Mouse (Mus musculus) G1E-ER4 (cell line): ENCODE results near the gene Il2ra. TPM values are rescaled to one million over a fixed set of nuclear protein-coding genes. Genes with fewer than 3 reads are reported as not detected.

ENCODE experiments used
- GATA1 ChIP-seq: IDR thresholded peaks from one replicate; pipeline ENCODE4 v1.8.0; 2012; ENCODE audit warnings: low read length, inconsistent platforms
- polyA plus RNA-seq: library from polyadenylated mRNA; stranded (reverse); fragments of >175 nt; gene quantifications from 2 replicates; pipeline ENCODE4 v1.2.3, GENCODE M21; 2012

The Il2ra gene
- polyA plus RNA-seq, 1 experiment = not detected

GRCm38 (mm10) chr2:11682712-11683111 is 40.1 kb downstream of the Il2ra start:
- TF ChIP-seq GATA1 = no peak

GRCm38 (mm10) chr2:11686512-11686911 is 43.9 kb downstream of the Il2ra start:
- TF ChIP-seq GATA1 = no peak

GRCm38 (mm10) chr2:11687436-11687835 is 44.8 kb downstream of the Il2ra start:
- TF ChIP-seq GATA1 = no peak

- no peak for TF ChIP-seq GATA1
These were observed 47.7 kb downstream of the Il2ra start for GRCm38 (mm10) chr2:11690201-11690890.

- TF ChIP-seq GATA1 = no peak
These were observed 50.7 kb downstream of the Il2ra start for GRCm38 (mm10) chr2:11693352-11693751.

- no peak for TF ChIP-seq GATA1
These were observed 51.5 kb downstream of the Il2ra start for GRCm38 (mm10) chr2:11694104-11694503.

- no peak for TF ChIP-seq GATA1
These were observed 53.3 kb downstream of the Il2ra start for GRCm38 (mm10) chr2:11695867-11696266.

- no peak for TF ChIP-seq GATA1
These were observed 56.4 kb downstream of the Il2ra start for GRCm38 (mm10) chr2:11698994-11699393.

GRCm38 (mm10) chr2:11699905-11700304 is 57.3 kb downstream of the Il2ra start:
- no peak for TF ChIP-seq GATA1

- TF ChIP-seq GATA1 = no peak
These were observed 62.8 kb downstream of the Il2ra start, which contains the start of gene Il15ra for GRCm38 (mm10) chr2:11705201-11706025. TSS of gene Il15ra (plus strand) at chr2:11705290.

- TF ChIP-seq GATA1 = no peak
These were observed 63.6 kb downstream of the Il2ra start for GRCm38 (mm10) chr2:11706030-11706745.

GRCm38 (mm10) chr2:11706746-11707065 is 64.1 kb downstream of the Il2ra start:
- no peak for TF ChIP-seq GATA1

GRCm38 (mm10) chr2:11708538-11708937 is 65.9 kb downstream of the Il2ra start:
- no peak for TF ChIP-seq GATA1

- no peak for TF ChIP-seq GATA1
These were observed 69.9 kb downstream of the Il2ra start for GRCm38 (mm10) chr2:11712483-11712990.

GRCm38 (mm10) chr2:11713021-11713420 is 70.4 kb downstream of the Il2ra start:
- TF ChIP-seq GATA1 = no peak

- no peak for TF ChIP-seq GATA1
These were observed 71.9 kb downstream of the Il2ra start for GRCm38 (mm10) chr2:11714535-11714934.

- TF ChIP-seq GATA1 = no peak
These were observed 76.0 kb downstream of the Il2ra start for GRCm38 (mm10) chr2:11718573-11718972.
